Mouse (Mus musculus): Measurements from ENCODE around the gene Olfr651.

GRCm38 (mm10) chr7:104588274-104588673, 38.3 kb downstream of the Olfr651 start:
- TF ChIP-seq POLR2A (IDR thresholded peaks at IDR 0.05; ENCODE audit: low read depth, low read length) (no peak), CTCF (IDR thresholded peaks at IDR 0.05; ENCODE audit: extremely low read depth, insufficient read length, insufficient replicate concordance, low read depth, low read length) (no peak)
